Mouse (Mus musculus) liver, embryonic 14.5 days (tissue): Measurements from ENCODE around the gene Gm49027.

Experiments used
- CTCF ChIP-seq: IDR thresholded peaks from 2 replicates; pipeline ENCODE4 v1.5.1; 2016; ENCODE audit warnings: antibody characterized with exemption, low read depth, control low read depth
- EP300 ChIP-seq: IDR thresholded peaks from 2 replicates; pipeline ENCODE4 v1.6.1; 2016; ENCODE audit warnings: antibody characterized with exemption, low read depth

DNA sequence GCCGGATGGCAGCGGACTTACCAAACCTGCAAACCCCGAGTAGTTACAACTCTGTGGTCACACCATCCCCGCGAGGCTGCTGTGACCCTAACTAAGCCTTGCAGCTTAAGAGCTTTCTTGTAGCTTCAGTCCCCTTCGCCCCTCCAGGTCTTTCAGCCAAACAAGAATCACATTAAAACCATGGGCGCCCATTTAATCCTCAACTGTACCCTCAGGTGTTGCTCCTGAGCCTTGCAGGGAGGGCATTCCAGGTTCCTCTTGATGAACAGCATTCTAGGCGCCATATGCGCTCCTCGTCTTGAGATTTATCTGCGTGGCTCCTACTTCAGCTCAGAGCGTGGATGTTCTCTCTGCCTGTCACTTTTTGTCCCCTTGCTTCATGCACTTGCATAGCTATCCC is 16.4 kb downstream of the Gm49027 start:
- no peak for TF ChIP-seq EP300
- TF ChIP-seq CTCF = no peak
